Mouse (Mus musculus) thymus, postnatal 14 days (tissue): ENCODE results near the gene Lrch1.

Experiments used
- DNase-seq: peaks from one replicate; pipeline ENCODE4 v3.0.0; 2021

Lrch1 gene

DNA sequence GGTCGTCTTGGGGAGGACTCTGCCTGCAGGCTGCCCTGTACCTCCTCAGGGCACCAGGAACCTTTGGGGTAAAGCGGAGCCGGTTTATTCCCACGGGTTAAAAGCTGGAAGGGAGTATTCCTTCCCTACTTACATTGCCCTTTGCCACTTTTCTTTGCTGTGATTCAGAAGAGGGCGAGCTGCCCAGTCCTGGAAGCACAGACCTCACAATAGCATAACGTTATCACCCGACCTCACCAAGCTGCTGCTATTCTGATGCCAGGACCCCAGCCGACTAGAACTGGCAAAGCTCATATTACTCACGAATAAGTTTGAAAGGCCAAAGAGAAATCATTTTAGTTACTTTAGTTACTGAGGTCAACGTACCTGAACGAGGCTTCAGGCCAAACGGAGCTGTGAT, 152.7 kb downstream of the Lrch1 start:
- no peak for DNase-seq

GRCm38 (mm10) chr14:74792793-74793192, 154.9 kb downstream of the Lrch1 start:
- DNase-seq, result no peak

DNA sequence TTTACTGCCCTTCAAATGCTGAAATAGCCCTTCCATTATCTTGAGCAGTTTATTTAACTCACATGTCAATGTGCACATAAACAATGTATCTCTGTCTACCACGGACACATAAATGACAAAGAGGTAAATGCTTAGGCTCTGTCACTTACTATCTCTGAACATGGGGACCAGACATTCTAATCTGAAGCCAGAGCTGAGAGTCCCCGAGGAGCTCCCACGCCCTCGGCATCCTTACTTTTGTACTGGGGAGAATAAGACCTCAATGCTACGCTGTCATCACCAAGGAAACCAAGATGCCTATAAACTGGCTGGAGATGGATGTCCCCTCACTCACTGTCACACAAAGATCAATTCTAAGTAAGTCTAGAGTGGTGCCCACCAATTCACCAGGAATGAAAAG, 157.1 kb downstream of the Lrch1 start:
- DNase-seq, result no peak

DNA sequence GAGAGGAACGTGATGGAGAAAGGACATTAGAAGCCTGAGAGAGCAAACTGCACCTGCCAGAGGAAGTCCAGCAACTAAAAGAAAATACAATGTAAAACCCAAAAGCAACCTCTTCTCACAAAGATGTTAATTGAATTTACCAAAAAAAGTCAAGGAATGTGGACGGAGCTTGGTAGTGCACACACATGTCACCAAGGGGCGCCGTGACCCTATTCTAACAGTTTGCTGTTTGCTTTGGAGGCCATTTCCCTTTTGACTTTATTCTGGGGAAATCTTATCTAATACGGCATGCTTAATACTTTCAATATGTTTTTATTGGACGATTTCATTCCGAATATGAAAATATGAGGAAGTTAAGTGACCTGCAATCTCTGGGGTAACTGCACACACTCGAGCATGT, 158.9 kb downstream of the Lrch1 start:
- DNase-seq, result peak; percentile 12

DNA sequence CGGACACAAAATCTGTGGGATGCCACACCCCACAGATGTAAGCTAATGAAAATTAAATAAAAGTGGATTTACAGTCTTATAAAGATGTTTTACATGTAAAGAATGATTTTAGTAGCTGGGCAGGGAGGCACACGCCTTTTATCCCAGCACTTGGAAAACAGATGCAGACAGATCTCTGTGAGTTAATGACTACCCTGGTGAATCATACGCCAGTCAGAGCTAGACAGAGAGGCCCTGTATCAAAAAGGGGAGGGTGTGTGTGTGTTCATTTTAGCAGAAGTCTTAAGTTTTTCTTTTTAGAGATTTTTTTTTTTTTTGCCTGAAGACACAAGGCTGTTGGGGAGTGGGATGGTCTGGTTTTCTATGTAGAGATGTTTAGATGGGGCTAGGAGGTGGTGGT, 160.0 kb downstream of the Lrch1 start:
- no peak for DNase-seq

DNA sequence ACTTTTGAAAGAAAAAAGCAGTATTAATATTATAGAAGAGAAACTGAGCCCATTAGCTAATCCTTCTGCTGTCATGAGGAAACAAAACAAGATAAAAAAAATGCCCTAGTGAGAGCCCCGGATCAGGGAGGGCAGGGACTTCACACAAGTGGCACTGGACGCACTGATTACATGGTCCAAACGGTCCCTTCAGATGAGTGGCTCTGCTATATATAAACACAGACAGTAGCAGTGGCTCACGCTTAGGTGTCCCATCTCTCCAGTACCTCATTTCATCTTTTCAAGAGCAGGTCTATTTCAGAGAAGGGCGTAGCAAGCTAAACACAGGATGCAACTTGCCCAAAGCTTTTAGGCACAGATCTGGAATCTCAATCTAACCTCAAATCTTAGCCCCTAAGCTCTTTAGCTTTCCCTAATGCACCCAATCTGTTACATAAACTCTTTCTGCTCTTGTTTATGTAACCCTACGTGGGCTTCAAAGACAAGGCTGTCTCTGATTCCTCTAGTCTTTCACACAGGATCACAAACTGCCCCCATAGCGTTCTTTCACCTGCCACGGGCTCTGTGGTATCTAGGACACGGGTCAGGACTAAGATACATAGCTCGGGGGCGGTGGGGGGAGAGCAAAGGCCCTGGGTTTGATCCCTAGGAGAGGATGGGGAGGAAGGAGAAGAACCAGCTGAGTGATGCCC, 163.3 kb downstream of the Lrch1 start:
- no peak for DNase-seq

- no peak for DNase-seq
These were observed 173.5 kb downstream of the Lrch1 start for GRCm38 (mm10) chr14:74774046-74774619.

DNA sequence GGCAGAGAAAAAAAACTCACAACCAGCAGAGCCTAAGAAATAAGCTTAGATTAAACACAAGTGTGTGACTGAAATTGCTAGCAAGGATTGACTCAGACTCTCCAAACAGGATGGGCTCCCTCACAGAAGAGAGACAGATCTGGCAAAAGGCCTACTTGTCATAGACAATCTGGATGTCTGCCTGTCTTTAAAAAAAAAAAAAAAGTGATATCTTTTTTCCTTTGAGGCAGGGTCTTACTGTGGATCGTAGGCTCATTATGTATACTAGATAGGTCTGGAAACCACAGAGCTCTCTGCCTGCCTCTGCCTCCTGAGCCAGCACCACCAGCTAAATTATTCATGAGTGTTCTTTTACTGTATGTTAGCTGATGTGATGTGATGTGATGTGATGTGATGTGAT, 179.8 kb downstream of the Lrch1 start:
- no peak for DNase-seq

DNA sequence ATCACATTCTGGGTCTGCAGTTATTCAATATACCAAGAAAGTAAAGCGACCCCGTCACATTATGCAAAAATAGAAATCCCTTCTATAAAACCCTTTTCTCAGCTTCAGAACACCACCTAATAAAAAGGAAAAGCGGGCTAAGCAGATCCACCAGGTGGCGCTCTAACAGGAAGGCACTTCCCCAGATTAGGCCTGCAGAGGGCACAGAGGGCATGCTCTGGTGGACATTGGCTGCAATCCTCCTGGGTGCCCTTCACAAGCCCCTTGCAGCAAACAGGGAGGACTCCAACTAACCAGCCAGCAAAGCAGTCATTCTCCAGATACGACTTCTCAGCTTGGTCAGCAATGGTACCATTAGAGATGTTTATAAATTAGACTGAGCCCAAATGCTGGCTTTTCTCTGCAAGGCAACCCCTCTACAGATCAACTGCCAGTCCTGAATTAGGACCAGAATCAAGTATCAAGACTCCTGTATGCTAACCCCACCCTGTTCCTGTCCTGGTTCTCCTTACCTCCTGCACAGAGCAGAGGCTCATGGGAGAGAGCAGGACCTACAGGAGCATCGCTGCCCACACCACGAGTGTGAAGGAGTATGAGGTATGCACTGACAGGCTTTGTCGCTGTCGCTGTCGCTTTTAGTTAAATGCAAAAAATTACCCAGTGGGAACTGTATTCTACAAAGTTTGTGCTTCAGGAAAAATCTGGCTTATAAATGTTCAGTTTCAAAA, 183.3 kb downstream of the Lrch1 start:
- DNase-seq, result peak; percentile 82

- DNase-seq, result no peak
These were observed 210.8 kb downstream of the Lrch1 start for GRCm38 (mm10) chr14:74736850-74737249.

DNA sequence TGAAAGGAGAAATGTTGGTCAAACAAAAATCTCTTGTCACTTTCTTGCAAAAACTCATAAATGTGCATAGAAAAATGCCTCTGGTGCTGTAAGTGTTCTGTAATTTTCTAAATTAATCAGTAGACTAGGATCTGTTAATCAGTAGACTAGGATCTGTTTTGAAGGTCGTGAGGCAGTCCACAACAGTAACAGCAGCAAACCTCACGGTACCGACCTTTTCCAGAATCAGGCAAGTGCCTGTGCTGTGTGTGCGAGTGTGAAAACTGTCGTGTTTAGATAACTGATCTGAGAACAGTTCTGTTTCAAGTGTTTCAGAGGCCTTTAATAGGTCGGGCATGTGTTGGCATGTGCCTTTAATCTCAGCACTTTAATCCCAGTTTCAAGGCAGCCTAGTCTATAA, 212.2 kb downstream of the Lrch1 start:
- DNase-seq, result no peak

DNA sequence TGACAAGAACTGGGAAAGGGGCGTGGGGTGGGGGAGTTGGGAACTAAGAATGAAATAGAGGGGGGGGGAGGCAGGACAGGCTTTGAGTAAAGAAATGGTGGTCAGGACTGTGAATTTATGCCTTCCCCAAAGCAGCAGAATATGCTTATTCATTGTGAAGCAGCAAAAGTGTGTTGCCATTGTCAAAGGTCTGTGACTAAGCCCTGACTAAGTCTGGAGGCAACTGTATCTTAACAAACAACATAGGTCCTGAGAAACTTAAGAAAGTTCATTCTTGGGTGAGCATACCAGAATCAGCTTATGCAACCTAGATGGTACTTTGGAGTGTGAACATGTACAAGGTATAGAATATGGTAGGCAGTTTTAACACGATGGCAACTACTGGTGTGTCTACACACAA, 214.3 kb downstream of the Lrch1 start:
- DNase-seq, result no peak

- DNase-seq, result peak; percentile 97
These were observed 215.4 kb downstream of the Lrch1 start, which contains the start of gene Esd for GRCm38 (mm10) chr14:74732079-74732783. TSS of gene Esd (plus strand) at chr14:74732297.

DNA sequence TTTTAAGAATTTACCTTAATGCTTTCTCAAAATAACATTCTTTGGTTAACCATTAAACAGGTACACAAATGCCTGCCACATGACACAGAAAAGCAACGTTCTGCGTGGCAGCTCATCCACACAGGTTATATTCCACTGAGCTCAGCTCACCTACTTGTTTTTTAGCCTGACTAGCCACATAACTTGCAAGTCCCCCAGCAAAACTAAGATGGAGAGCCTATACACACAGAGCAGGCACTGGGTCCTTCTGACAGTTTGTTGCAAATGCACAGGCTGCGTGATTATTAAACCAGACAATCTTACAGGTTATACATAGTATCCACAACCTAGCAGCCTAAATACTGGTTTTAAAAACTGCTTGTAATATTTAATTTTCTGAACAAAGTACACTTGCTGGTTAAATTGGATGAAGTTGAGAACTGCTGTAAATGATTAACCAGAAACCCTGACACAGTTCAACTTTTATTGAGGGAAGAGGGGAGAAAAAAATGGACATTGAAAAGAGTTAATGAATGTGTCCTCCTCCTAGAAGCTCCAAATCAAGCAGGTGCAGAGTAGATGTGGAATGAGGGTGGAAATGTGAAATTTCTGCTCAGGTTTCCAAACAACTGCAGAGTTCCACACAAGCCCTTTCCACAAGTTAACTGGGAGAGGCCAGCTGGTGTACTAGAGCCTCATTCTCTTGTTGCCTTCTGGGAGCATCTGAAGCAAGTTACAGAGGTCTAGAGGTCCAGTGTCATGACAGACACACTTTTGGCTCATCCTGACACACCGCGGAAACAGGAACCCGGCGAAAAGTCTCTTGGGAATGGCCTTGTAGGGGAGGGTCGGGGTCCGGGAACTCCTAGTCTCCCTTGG, 216.2 kb downstream of the Lrch1 start:
- no peak for DNase-seq

- DNase-seq, result no peak
These were observed 224.1 kb downstream of the Lrch1 start for GRCm38 (mm10) chr14:74723541-74723940.

DNA sequence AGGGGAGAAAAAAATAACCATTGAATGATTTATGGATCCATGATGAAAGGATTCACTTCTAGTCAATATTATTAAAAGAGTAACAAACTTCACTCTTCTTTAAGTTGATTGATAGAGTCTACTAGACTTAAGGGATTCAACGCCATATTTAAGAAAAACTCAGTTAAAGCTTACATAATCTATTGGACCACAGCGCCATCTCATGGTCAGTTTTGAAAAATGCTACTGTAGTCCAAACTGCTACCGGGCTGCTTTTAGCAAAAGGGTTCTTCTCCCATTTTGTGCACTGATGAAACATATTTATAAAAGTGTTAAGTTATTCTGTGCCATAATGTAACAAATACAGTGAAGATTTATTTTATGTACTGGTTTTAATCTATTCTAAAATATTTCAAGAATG, 238.6 kb downstream of the Lrch1 start:
- DNase-seq, result peak; percentile 25
